Mouse (Mus musculus): ENCODE measurements around the gene Slc24a3. TPM values are rescaled to one million over a fixed set of nuclear protein-coding genes. Genes with fewer than 3 reads are reported as not detected.

Gene Slc24a3
- polyA plus RNA-seq, 1 experiment from 2014 or later, result 2.1 TPM

DNA sequence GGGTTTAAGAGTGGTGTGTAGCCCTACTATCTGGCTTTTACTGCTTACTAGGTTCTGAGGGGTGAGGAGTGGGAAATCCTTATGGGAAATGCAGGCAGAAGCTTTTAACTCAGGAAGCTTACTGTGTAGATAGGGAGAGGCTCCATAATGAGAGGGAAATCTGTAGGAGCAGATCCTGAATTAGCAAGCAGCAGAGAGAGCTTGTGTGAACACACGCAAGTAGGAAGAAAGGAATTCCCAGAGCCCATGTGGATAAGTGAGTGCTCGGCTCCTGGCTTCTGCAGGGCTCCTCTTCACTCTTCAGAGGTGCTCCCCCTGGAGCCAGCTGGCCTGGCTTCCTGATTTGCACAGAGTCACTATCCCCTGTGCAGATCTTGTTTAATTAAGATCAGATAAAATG is 309.9 kb downstream of the Slc24a3 start:
- WGBS, result 73% methylated on average over 2 of the region's 2 CpGs
- ATAC-seq (replicated peaks; ENCODE audit: low FRiP score), result no peak
- no peaks in the 10 kb centered on the region for H3K9me3 ChIP-seq (replicated peaks)

DNA sequence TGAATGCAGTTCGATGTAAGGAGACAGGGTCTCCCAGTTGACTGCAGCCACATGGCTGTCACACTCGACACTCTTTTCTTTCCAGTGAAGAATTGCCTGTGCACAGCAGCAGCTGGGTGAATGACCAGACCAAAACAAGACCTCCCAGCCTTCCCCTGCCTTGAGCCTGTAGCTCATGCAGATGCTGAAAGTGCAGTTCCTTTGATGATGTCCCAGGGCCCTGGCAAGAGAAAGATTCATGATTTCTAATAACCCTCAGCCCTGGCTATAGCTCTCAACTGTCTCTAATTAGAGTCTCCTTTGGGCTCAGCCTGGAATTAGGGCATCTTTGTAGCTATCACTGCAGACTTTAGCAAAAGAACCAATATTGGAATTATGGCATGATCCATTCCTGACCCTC is 312.1 kb downstream of the Slc24a3 start:
- Histone ChIP-seq H3K27ac (no peak overlapping the region), H3K4me3 (replicated peaks) (no peak overlapping the region), H3K36me3 (no peaks in the 10 kb centered on the region), H3K9me3 (replicated peaks) (no peaks in the 10 kb centered on the region), H3K4me2 (no peak overlapping the region), H3K27me3 (no peaks in the 10 kb centered on the region), H3K4me1 (no peaks in the 10 kb centered on the region), H3K9ac (no peak overlapping the region)
- 56% methylated on average over 2 of the region's 2 CpGs for WGBS
- ATAC-seq (replicated peaks; ENCODE audit: low FRiP score), result no peak

More for the DNA sequence above, 309.9 kb downstream of the Slc24a3 start:
- no peak overlapping the region for H3K4me3 ChIP-seq (replicated peaks)
- H3K9ac ChIP-seq, result no peak overlapping the region
- no peaks in the 10 kb centered on the region for H3K36me3 ChIP-seq
- no peaks in the 10 kb centered on the region for H3K27me3 ChIP-seq
- no peak overlapping the region for H3K4me2 ChIP-seq
- no peaks in the 10 kb centered on the region for H3K4me1 ChIP-seq
- H3K27ac ChIP-seq, result no peak overlapping the region

DNA sequence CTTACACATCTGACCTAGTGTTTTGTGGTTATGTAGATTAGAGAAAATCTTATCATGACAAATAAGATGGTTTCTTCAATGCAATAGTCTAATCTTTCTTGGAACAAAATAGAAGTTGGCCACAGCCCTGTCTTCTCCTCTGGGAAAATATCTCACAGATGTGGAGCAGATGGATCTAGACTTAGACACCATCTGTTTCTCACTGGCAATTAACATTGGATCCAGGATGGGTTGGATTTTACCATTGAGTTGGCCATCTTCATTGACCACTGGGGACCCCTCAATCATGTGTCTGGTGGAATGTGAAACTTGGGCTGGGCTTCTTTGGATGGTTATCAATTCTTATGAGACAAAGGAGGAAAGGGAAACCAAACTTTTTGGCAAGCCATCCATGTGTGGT is 332.7 kb downstream of the Slc24a3 start:
- H3K9me3 ChIP-seq (replicated peaks), result no peaks in the 10 kb centered on the region
- no peak overlapping the region for H3K4me3 ChIP-seq (replicated peaks)
- ATAC-seq (replicated peaks; ENCODE audit: low FRiP score), result no peak
- H3K36me3 ChIP-seq, result no peaks in the 10 kb centered on the region
- H3K9ac ChIP-seq, result no peak overlapping the region
- no peak overlapping the region for H3K4me2 ChIP-seq
- no peak overlapping the region for H3K27ac ChIP-seq
- H3K27me3 ChIP-seq, result no peaks in the 10 kb centered on the region
- H3K4me1 ChIP-seq, result no peaks in the 10 kb centered on the region

DNA sequence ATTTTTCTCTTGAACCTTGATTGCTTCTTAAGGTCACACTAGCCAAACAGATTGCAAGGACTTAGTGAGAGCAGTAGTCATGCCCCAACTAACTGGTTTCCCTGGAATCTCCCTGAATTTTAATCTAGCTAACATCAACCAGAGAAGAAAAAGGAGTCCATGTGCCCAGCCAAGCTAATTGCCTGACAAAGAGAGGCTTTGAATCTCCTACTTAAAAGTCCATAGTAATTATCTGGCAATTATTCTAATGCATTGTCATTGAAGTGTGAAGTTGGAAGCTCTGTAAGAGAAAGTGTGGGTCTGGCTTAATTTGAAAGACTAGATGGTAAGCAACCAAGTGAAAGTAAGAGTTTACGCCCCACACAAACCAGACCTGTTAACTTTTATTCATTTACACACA is 333.9 kb downstream of the Slc24a3 start:
- no peaks in the 10 kb centered on the region for H3K9me3 ChIP-seq (replicated peaks)
- H3K27ac ChIP-seq, result no peak overlapping the region
- H3K4me1 ChIP-seq, result no peaks in the 10 kb centered on the region
- H3K9ac ChIP-seq, result no peak overlapping the region
- H3K4me2 ChIP-seq, result no peak overlapping the region
- WGBS, result 67% methylated on average over 1 of the region's 1 CpGs
- ATAC-seq (replicated peaks; ENCODE audit: low FRiP score), result no peak
- no peaks in the 10 kb centered on the region for H3K36me3 ChIP-seq
- H3K27me3 ChIP-seq, result no peaks in the 10 kb centered on the region
- no peak overlapping the region for H3K4me3 ChIP-seq (replicated peaks)

DNA sequence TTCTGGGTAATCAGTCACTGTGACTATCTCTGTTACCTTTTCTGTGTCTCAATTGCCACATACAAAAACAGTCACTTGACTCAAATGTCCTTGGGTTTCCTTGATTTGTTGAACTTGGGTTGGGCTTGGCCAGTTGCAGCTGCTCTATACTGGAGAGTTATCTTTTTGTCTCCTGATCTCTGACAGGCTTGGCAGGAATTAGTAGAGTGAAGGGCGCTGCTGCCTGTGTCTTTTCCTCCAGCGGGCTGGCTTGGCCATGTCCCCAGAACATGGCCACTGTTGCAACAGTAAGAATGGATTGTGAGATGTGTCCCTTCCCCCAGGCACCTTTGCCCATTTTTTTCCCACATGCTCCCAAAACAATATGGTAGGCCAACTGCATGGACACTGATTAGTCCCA is 340.1 kb downstream of the Slc24a3 start:
- Histone ChIP-seq H3K36me3 (no peaks in the 10 kb centered on the region), H3K4me1 (no peaks in the 10 kb centered on the region), H3K4me3 (replicated peaks) (no peak overlapping the region), H3K27ac (no peak overlapping the region), H3K4me2 (no peak overlapping the region), H3K27me3 (no peaks in the 10 kb centered on the region), H3K9ac (no peak overlapping the region), H3K9me3 (replicated peaks) (no peaks in the 10 kb centered on the region)
- 82% methylated on average over 2 of the region's 2 CpGs for WGBS
- no peak for ATAC-seq (replicated peaks; ENCODE audit: low FRiP score)

DNA sequence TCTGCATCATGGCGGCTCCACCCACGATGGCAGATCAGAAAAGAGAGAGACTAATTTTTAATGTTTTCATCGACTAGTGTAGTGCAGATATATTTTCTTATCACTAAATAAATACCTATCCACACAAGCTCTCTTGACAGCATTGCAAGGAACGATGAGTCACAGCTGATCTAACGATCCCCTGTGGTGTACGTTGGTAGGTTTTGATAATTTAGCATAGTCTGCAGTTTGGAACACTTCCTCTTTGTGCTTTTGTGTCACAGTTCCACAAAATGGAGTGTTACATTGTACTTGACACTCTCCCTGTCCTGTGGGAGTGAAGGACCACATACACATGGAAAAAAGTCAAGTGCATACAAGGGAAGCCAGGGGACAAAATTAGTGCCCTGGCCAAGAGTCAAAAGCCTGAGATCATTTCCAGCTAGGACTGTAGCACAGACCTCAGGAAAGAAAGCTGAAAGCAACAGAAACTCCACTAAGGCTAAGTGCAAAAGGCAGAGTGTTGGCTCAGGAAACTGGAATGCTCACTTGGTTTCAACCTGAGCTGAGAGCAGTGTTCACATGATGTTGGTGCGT is 343.2 kb downstream of the Slc24a3 start:
- no peak overlapping the region for H3K4me2 ChIP-seq
- no peaks in the 10 kb centered on the region for H3K36me3 ChIP-seq
- no peaks in the 10 kb centered on the region for H3K4me1 ChIP-seq
- no peak for ATAC-seq (replicated peaks; ENCODE audit: low FRiP score)
- 80% methylated on average over 7 of the region's 7 CpGs for WGBS
- H3K4me3 ChIP-seq (replicated peaks), result no peak overlapping the region
- no peak overlapping the region for H3K27ac ChIP-seq
- H3K9ac ChIP-seq, result no peak overlapping the region
- no peaks in the 10 kb centered on the region for H3K9me3 ChIP-seq (replicated peaks)
- H3K27me3 ChIP-seq, result no peaks in the 10 kb centered on the region

DNA sequence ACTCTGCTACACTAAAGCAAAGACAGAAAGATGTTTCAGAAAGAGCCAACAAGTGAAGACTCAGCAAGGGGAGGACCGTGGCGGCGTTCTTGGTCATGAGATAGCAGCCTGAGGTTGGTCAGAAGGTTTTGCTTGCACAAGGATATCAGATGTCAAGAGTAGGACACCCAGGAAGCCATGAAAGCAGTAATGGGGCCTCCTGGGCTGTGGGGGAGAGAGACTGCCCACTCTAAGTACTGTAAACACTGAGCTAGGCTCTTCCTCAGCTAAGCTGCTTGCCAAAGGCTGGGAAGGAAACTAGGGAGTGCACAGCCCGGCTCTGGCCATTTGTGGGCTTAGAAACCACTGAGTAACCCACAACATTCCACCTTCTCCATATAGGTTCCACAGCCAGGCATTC is 348.4 kb downstream of the Slc24a3 start:
- no peak for ATAC-seq (replicated peaks; ENCODE audit: low FRiP score)
- 60% methylated on average over 4 of the region's 4 CpGs for WGBS
- Histone ChIP-seq H3K27me3 (no peaks in the 10 kb centered on the region), H3K9ac (no peak overlapping the region), H3K27ac (no peak overlapping the region), H3K9me3 (replicated peaks) (no peaks in the 10 kb centered on the region), H3K36me3 (no peaks in the 10 kb centered on the region), H3K4me3 (replicated peaks) (no peak overlapping the region), H3K4me1 (no peaks in the 10 kb centered on the region), H3K4me2 (no peak overlapping the region)

DNA sequence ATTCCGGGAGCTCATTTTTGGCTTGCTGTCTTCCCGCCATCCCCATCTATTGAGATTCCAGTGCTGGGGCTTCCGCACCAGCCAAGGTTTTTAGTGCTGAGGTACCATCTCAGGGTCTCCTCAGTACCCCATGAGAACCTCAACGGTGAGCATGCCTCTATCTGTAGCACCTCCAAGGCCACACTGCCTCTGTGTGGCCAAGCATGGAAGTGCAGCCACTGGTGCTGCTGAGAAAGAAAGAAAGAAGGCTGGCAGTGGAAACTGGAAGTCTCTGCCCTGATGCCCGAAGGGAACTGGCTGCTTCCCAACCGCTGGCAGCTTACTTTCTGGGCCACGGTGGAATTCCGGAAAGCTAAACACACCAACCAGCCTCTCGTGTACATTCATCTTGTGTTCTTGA is 349.8 kb downstream of the Slc24a3 start:
- 56% methylated on average over 9 of the region's 9 CpGs for WGBS
- ATAC-seq (replicated peaks; ENCODE audit: low FRiP score), result peak; percentile 71; the same call in 1 of the 2 replicates
- no peak overlapping the region for H3K9ac ChIP-seq
- no peaks in the 10 kb centered on the region for H3K9me3 ChIP-seq (replicated peaks)
- no peaks in the 10 kb centered on the region for H3K27me3 ChIP-seq
- no peak overlapping the region for H3K4me2 ChIP-seq
- H3K4me1 ChIP-seq, result no peaks in the 10 kb centered on the region
- no peaks in the 10 kb centered on the region for H3K36me3 ChIP-seq
- no peak overlapping the region for H3K27ac ChIP-seq
- H3K4me3 ChIP-seq (replicated peaks), result no peak overlapping the region

DNA sequence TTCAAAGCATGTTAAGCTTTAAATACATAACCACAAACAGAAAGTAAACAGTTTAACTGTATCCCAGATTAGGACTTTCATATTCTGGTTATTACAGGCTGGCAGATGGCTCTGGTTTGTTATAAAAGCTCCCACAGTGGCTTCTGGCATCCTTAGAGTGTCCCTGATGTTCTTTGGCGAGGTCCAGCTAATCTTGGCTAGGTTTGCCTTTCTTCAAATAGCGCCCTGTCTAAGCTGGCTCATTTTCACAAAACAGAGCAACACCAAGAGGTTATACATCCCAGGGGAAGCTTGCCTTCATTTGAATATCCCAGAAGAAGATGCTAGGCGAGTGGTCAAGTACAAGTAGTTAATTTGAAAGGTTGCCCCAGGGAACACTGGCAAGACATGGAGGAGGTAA is 354.5 kb downstream of the Slc24a3 start:
- Histone ChIP-seq H3K4me1 (no peaks in the 10 kb centered on the region), H3K9ac (no peak overlapping the region), H3K27ac (no peak overlapping the region), H3K4me3 (replicated peaks) (no peak overlapping the region), H3K4me2 (no peak overlapping the region), H3K9me3 (replicated peaks) (no peaks in the 10 kb centered on the region), H3K36me3 (no peaks in the 10 kb centered on the region), H3K27me3 (no peaks in the 10 kb centered on the region)
- ATAC-seq (replicated peaks; ENCODE audit: low FRiP score), result no peak
- 78% methylated on average over 3 of the region's 3 CpGs for WGBS

DNA sequence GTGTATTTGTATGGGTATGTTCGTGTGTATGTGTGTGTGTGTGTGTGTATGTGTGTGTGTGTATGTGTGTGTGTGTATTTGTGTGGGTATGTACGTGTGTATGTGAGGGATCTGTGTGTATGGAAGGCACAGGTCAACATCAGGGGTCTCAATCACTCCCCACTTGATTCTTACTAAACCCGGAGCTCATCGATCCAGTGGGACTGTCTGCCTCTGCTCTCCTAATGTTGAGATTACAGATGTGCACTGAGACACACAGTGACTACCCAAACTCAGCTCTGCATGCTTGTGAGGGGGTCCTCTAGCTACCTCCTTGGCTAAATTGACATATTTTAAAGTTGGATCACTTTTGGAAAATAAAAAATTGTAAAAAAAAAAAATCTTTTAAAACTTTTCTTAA is 355.8 kb downstream of the Slc24a3 start:
- Histone ChIP-seq H3K4me2 (no peak overlapping the region), H3K27ac (no peak overlapping the region), H3K36me3 (no peaks in the 10 kb centered on the region), H3K9ac (no peak overlapping the region), H3K27me3 (no peaks in the 10 kb centered on the region), H3K4me3 (replicated peaks) (no peak overlapping the region), H3K4me1 (no peaks in the 10 kb centered on the region), H3K9me3 (replicated peaks) (no peaks in the 10 kb centered on the region)
- WGBS, result 80% methylated on average over 4 of the region's 4 CpGs
- no peak for ATAC-seq (replicated peaks; ENCODE audit: low FRiP score)

DNA sequence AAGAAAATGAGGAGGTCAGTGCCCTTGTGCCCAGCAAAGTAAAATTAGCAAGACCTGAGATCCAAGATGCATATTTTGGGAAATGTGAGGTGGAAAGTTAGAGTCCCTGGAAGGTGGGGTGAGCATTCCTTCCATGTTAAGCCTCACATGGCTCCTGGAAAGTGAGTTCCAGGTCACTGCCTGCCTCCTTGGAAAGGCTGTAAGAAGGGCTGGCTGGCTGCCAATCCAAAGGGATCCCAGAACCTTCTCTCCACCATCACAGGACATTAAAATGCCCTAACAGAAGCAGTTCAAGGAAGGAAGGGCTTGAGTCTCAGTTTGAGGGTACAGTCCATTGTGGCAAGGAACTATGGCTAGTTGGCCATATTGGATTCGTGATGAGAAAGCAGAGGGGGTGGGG is 359.6 kb downstream of the Slc24a3 start:
- no peak overlapping the region for H3K4me3 ChIP-seq (replicated peaks)
- no peaks in the 10 kb centered on the region for H3K4me1 ChIP-seq
- no peak overlapping the region for H3K27ac ChIP-seq
- H3K36me3 ChIP-seq, result no peaks in the 10 kb centered on the region
- H3K27me3 ChIP-seq, result no peaks in the 10 kb centered on the region
- no peaks in the 10 kb centered on the region for H3K9me3 ChIP-seq (replicated peaks)
- H3K9ac ChIP-seq, result no peak overlapping the region
- WGBS, result 81% methylated on average over 1 of the region's 1 CpGs
- H3K4me2 ChIP-seq, result no peak overlapping the region
- ATAC-seq (replicated peaks; ENCODE audit: low FRiP score), result no peak

DNA sequence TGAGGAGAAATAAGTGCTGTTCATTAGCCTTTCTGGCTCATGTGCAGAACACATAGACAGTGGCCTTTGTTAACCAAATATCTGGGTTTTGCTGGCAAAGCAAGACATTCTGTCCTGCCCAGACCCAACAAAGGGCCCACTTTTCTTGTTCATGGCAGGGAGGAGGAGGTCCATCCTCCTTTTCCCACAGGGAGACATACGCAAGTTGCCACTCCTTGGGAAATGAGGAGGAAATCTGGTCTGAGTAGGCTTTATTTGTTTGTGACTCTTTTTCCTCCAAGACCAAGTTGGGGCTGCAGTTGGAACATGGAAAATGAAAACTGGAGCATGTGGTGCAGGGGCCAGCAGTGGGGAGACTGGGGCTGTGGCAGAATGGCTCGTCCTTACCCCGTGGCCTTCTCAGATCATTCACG is 363.4 kb downstream of the Slc24a3 start:
- 61% methylated on average over 4 of the region's 4 CpGs for WGBS
- Histone ChIP-seq H3K4me3 (replicated peaks) (no peak overlapping the region), H3K9me3 (replicated peaks) (no peaks in the 10 kb centered on the region), H3K27ac (no peak overlapping the region), H3K27me3 (no peaks in the 10 kb centered on the region), H3K4me2 (no peak overlapping the region), H3K4me1 (no peaks in the 10 kb centered on the region), H3K9ac (no peak overlapping the region), H3K36me3 (no peaks in the 10 kb centered on the region)
- no peak for ATAC-seq (replicated peaks; ENCODE audit: low FRiP score)

DNA sequence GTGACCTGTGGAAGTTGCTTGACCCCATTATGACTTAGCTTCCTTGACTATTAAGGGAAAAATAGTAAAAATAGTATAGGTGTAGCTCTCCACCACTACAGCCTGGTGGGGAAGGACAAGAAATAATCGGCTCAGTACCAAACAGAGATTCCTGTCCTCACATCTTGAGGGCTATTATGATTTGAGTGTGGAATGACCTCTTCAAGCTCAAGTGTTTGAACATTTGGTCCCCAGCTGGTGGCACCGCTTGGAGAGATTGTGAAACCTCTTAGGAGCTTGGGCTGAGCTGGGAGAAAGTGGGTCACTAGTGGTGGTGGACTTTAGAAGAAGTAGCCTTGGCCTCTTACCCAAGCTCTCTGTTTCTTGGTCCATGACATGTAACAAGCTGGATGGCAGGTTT is 365.5 kb downstream of the Slc24a3 start:
- 86% methylated on average over 2 of the region's 2 CpGs for WGBS
- Histone ChIP-seq H3K4me3 (replicated peaks) (no peak overlapping the region), H3K9me3 (replicated peaks) (no peaks in the 10 kb centered on the region), H3K27ac (no peak overlapping the region), H3K4me2 (no peak overlapping the region), H3K9ac (no peak overlapping the region), H3K36me3 (no peaks in the 10 kb centered on the region), H3K4me1 (no peaks in the 10 kb centered on the region), H3K27me3 (no peaks in the 10 kb centered on the region)
- no peak for ATAC-seq (replicated peaks; ENCODE audit: low FRiP score)

Data from kidney, embryonic 15.5 days (tissue).